Mouse (Mus musculus) retina, postnatal 7 days (tissue): Measurements from ENCODE around the gene Epx.
"Not testable (repeated sequence)": the region's sequence is repeated elsewhere in the genome, so short reads cannot be mapped to it uniquely, and the experiment has no call there.

Source experiments
- DNase-seq: peaks from one replicate; pipeline ENCODE4 v3.0.0-alpha.2; 2012; ENCODE audit warnings: low read depth, low spot score

Gene Epx

DNA sequence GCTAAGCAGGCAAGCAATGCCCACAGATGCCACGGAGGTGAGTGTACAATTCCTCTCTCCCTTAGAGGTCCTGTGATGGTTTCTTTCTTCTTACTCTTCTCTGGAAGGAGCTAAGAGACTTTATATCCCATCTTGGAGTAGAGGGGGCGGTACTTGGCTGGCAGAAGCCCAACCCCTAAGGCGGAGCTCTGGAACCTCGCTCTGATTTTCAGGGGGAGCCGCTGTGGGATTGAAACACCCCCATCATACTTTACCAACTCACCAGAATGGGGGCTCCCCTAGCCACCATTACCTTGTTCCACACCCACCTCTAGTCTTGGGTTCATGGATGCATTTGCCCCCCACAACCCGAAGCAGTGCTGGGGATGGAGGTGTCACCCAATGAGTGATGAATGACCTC, at the start of gene Epx:
Gene Epx (minus strand): TSS at position 101 of the 400 bp plus-strand sequence.
- no peak for DNase-seq

DNA sequence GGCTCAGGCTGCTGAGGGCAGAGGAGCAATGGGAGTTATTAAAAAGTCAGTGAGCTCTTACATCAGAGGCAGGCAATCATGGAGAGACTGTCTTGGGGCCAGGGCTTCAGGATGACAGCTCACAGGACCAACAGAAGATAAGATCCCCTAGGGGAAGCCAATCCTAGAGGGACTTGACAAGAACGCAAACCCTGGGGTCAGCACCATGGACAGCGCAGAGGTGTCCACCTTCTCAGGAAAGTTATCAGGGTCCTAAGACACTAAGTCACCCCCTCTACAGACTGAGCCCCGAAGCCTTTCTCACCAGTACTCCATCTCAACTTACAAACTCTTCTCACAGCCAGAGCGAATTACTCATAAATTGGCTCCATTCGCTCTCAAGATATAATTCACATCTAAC, 45.6 kb upstream of the Epx start, which contains the start of gene Olfr464:
Gene Olfr464 (minus strand): TSS at position 2 of the 400 bp plus-strand sequence.
- no peak for DNase-seq

DNA sequence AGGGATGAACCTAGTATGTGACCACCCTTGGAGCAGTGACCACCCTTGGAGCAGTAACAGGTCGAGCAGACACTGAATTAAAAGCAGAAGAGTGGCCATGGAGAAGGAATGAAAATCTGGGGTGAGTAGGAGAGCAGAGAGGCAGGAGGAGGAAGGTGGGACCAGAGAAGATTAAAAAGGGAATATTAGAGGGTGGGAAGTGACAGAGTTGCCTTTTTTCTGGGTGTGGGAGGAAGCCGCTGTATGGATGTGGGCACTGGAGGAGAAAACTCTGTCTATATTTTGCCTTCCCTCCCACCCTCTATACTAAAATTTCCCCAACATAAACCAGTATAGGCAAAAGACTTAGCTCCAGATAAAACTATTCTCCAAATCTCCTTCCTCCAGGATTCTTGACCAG, 45.0 kb upstream of the Epx start:
- no peak for DNase-seq

- DNase-seq: no peak
These were observed 40.7 kb upstream of the Epx start for GRCm38 (mm10) chr11:87916005-87916404.

- DNase-seq: no peak
These were observed 29.0 kb upstream of the Epx start for GRCm38 (mm10) chr11:87904331-87904730.

DNA sequence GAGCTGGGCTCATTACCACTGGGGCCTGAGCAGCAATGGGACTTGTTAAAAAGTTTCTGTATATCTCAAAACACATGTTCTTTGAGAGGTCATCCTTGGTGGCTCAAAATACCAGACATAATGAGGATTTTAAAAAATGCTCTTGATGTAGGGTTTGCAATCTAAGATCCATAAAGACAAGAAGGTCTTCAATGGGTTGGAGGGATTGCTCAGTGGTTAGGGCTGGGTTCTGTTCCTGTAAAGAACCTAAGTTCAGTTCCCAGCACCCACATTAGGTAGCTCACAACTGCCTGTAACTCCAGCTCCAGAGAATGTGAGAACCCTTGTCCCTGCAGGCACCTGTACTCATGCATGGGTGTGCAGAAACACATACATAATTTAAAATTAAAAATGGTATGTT, 22.0 kb upstream of the Epx start, which contains the start of gene Olfr463:
Gene Olfr463 (minus strand): TSS at position 101 of the 400 bp plus-strand sequence.
- DNase-seq: no peak

DNA sequence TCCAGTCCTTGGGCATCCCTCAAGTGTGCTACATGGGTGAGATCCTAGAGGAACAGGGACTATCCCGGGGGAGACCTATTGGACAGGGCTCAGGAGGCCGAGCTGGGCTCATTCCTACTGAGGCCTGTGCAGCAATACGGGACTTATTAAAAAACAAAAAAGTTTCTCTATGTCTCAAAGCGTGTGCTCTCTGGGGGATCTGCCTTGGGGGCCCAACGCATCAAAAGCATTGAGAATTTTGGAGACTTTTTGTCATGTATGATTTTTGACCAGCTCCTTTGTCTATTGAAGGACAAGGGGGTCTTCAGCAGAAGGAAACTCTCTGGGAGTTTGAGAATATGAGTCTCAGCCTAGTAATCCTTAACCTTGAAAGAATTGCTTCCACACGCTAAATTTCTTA, 16.8 kb upstream of the Epx start, which contains the start of gene Olfr462:
Gene Olfr462 (minus strand): TSS at position 101 of the 400 bp plus-strand sequence.
- DNase-seq: no peak

GRCm38 (mm10) chr11:87884856-87885255, 9.5 kb upstream of the Epx start:
- DNase-seq: no peak

DNA sequence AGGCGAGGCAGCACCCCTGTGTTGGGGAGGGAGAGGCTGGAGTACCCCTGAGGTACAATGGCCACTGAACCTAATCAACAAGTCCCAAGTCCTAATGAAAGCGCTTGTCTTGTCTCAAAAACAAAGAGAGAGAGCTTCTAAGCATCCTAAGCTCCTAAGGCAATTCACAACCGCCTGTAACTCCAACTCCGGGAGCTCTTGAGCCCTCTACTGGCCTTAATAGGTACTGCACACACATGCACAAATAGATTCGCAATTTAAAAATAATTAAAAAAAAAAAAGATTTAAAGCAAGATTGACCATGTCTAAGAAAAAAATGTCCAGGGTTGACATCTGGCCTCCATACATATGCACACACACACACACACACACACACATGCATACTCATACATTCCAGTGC, 8.2 kb upstream of the Epx start:
- DNase-seq: peak; percentile 23

- DNase-seq: no peak
These were observed 6.4 kb upstream of the Epx start for GRCm38 (mm10) chr11:87881714-87882113.

GRCm38 (mm10) chr11:87879826-87880225, 4.5 kb upstream of the Epx start:
- DNase-seq: no peak

- DNase-seq: no peak
These were observed 3.6 kb downstream of the Epx start for GRCm38 (mm10) chr11:87871766-87872165.

DNA sequence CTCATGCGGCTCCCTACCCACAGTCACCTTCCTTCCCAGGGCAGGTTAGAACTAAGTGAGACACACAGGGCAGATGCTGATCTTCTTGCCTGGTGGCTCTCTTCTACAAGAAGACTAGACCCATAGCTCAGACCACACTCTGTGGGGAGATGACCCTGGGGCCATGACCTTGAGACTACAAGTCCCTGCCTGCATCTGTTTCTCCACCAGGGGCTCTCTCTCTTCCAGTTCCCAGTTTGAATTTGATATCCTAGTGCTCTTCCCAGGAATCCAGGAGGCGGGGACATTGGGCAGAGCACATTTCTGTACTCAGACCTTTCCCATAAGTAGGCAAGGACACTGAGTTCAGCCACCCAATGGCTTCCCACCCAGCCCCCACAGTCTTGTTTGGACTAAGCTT, 5.2 kb downstream of the Epx start:
- DNase-seq: no peak

- not testable (repeated sequence) for DNase-seq
These were observed 8.4 kb downstream of the Epx start for GRCm38 (mm10) chr11:87866891-87867290.

GRCm38 (mm10) chr11:87862805-87863204, 12.5 kb downstream of the Epx start:
- no peak for DNase-seq

GRCm38 (mm10) chr11:87860426-87860825, 14.9 kb downstream of the Epx start:
- no peak for DNase-seq

DNA sequence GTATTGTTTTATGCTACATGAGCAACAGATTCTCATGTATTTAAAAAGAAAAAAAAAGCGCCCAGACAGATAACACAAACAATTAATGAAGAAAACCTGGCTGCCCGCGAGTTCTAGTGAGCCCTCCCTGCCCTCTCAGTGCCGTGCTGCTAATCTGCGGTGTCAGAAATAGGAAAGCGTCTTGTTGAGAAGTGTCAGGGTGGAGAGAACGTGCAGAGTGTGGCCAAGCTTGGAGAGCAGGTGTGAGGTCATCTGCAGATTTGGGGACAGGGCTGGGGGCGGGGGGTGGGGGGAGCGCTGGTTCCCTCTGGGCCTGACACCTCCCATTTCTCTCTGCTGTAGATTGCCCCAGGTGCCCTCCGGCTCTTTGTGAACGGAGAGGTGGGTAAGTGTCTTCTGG, 16.1 kb downstream of the Epx start:
- DNase-seq: no peak

DNA sequence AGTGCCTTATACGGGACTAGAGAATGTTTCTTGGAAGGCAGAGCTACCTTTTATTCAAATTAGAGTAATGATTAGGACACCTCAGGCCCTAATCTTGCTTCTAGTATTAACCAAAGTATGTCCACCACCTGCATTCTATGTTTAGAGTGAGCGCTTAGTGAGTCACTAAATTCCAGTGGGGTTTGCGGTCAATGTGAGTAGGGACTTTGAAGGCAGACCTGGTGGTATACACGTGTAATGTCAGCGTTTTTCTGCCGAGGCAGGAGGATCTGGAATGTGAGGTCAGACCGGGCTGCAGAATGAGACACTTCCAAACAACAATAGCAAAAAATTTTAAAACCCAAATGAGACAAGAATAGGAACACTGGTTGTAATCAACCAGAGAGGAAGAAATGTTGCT, 20.8 kb downstream of the Epx start:
- DNase-seq: no peak

GRCm38 (mm10) chr11:87853597-87853954, 21.8 kb downstream of the Epx start:
- DNase-seq: no peak

DNA sequence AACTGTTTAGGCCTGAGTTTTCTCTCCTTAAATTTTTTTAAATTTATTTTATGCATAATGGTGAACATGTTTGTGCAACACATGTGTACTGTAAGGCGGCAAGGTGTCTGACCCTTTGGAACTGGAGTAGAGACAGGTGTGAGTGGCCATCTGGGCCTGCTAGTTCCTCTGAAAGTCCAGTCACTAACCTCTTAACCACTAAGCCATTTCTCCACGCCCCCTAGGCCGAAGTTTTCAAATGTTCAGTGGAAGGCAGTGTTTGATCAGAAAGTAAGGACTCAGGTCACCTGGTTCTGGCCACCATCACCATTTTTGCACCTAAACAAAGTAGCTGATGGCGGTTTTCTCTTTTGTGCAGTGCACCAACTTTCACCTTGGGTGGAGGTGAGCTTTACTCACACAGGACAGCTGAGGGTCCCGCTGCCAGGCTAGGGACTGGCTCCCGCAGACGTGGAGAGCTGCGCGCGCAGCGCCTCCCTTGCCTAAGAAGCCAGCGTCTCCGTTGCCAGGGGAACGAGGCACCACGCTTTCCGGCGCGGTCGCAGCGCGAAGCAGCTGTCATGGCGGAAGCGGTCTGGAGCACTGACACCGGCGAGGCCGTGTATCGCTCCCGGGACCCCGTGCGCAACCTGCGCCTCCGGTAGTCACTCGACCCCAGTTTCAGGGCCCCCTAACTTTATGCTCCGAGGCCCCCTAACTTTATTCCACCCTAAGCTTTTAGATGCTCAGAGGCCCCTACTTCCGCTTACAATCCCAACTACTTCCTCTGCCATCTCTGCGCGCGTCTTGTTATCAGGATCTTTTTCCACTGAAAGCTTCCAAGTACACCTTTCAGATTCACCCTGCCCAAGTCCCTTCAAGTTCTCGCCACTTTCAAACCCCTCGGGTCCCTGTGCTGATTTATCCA, 22.4 kb downstream of the Epx start, which contains the start of gene Mks1:
Gene Mks1 (plus strand): TSS at position 526 of the 907 bp plus-strand sequence.
- peak; percentile 87 for DNase-seq

GRCm38 (mm10) chr11:87847884-87848283, 27.5 kb downstream of the Epx start:
- DNase-seq: no peak

GRCm38 (mm10) chr11:87846968-87847600, 28.3 kb downstream of the Epx start:
- no peak for DNase-seq

DNA sequence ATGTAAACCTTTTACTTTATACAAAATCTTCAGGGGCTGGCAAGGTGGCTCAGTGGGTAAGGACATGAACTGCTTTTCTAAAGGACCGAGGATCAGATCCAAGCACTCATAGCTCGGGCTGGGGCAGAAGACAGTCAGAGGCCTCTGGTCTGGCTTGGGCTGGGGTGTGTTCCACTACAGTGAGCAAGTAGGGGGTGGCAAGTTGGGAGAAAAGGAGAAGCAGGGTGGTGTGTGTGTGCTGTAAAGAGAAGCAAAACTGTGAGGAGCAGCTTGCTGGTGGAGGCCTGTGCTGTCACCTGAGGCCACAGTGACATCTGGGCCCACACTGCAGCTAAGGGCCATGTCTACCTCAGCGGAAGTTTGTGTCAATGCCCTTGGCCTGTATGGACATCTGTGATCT, 33.9 kb downstream of the Epx start:
- no peak for DNase-seq
